Mouse (Mus musculus) intestine, postnatal 0 days (tissue): ENCODE measurements around the gene Rassf7. TPM values are rescaled to one million over a fixed set of nuclear protein-coding genes. Genes with fewer than 3 reads are reported as not detected.
A peak's percentile ranks its signal among the peaks of the same experiment; 100 is the strongest.

Source experiments
- ATAC-seq: fragments of 200-750 bp; cut with Nextera tagmentation; 2 replicates; pipeline ENCODE4 v1.8.0; 2017; ENCODE audit warnings: mild to moderate bottlenecking, moderate TSS enrichment, moderate library complexity
- H3K27ac ChIP-seq: fragments of 300-500 bp; sonication (generic); 2 replicates; pipeline ENCODE4 v1.5.1; 2014; ENCODE audit warnings: mild to moderate bottlenecking, low read depth, low read length, moderate library complexity
- H3K27me3 ChIP-seq: fragments of 300-500 bp; sonication (generic); replicated peaks from 2 replicates; pipeline ENCODE4 v1.6.1; 2014; ENCODE audit warnings: low read length, mixed read lengths; ENCODE audit not compliant: control insufficient read depth, insufficient read depth
- H3K36me3 ChIP-seq: fragments of 300-500 bp; sonication (generic); 2 replicates; pipeline ENCODE4 v1.6.1; 2014; ENCODE audit warnings: mild to moderate bottlenecking, moderate library complexity; ENCODE audit not compliant: control insufficient read depth, insufficient read depth
- H3K4me1 ChIP-seq: fragments of 300-500 bp; sonication (generic); replicated peaks from 2 replicates; pipeline ENCODE4 v1.6.1; 2014; ENCODE audit warnings: antibody characterized with exemption, low read length, mixed read lengths; ENCODE audit not compliant: control insufficient read depth, insufficient read depth
- H3K4me2 ChIP-seq: fragments of 300-500 bp; sonication (generic); replicated peaks from 2 replicates; pipeline ENCODE4 v1.6.1; 2014; ENCODE audit warnings: low read depth, mild to moderate bottlenecking, moderate library complexity
- H3K4me3 ChIP-seq: fragments of 300-500 bp; sonication (generic); 2 replicates; pipeline ENCODE4 v1.5.1; 2014; ENCODE audit warnings: low read depth, low read length
- H3K9ac ChIP-seq: fragments of 300-500 bp; sonication (generic); 2 replicates; pipeline ENCODE4 v1.6.1; 2014; ENCODE audit warnings: mild to moderate bottlenecking, low read depth, low read length
- H3K9me3 ChIP-seq: fragments of 300-500 bp; sonication (generic); 2 replicates; pipeline ENCODE4 v1.6.1; 2016; ENCODE audit warnings: mixed run types; ENCODE audit not compliant: control insufficient read depth
- CTCF ChIP-seq: sonication (generic); IDR thresholded peaks from 2 replicates; pipeline ENCODE4 v1.5.1; 2016; ENCODE audit warnings: low read depth, mild to moderate bottlenecking, control low read depth, antibody characterized with exemption, moderate library complexity
- WGBS: fragments of 180-500 bp; shearing (Covaris S2); extraction: QIAGEN DNeasy Blood & Tissue Kit; methylation state at CpG from one replicate; pipeline ENCODE4 v1.1.7; 2014; 5-methylcytosine and 5-hydroxymethylcytosine counted together
- polyA plus RNA-seq: library from polyadenylated mRNA; unstranded; fragments of >200 nt; fragmentation: Nextera tagmentation; extraction: Ambion mirVana; gene quantifications from 2 replicates; pipeline ENCODE4 v1.2.1, GENCODE M21; 2015

Rassf7 gene
- polyA plus RNA-seq, 1 experiment from 2014 or later = 47.6 TPM

GRCm38 (mm10) chr7:141213605-141214235 lies 1.9 kb upstream of the Rassf7 start, which contains the start of gene Lmntd2:
Gene Lmntd2, minus strand, starts transcription at chr7:141214080.
- 0 out of 2 replicates have a peak within 1 kb of the TSS, but pooled peaks have one; percentile 28 for H3K9ac ChIP-seq
- peak within 1 kb of the TSS; percentile 62 for H3K4me3 ChIP-seq
- ATAC-seq = no peak
- TF ChIP-seq CTCF = no peak
- no peaks in the 10 kb centered on the region for H3K9me3 ChIP-seq
- WGBS = 77% methylated on average over 11 of the region's 11 CpGs
- peak within 1 kb of the TSS; percentile 95 for H3K4me2 ChIP-seq
- no peaks in the 10 kb centered on the region for H3K27me3 ChIP-seq
- H3K4me1 ChIP-seq = peaks cover 18% of the 10 kb centered on the region
- H3K27ac ChIP-seq = peak within 1 kb of the TSS; percentile 90
- H3K36me3 ChIP-seq = peaks cover 12% of the 10 kb centered on the region; the same call in 1 of the 2 replicates

- Histone ChIP-seq H3K27ac (peak overlapping the region; percentile 41; the same call in 1 of the 2 replicates), H3K4me1 (peaks cover 18% of the 10 kb centered on the region), H3K9ac (no peak overlapping the region), H3K27me3 (no peaks in the 10 kb centered on the region), H3K4me2 (peak overlapping the region; percentile 95), H3K4me3 (no peak overlapping the region), H3K9me3 (no peaks in the 10 kb centered on the region), H3K36me3 (peaks cover 12% of the 10 kb centered on the region; the same call in 1 of the 2 replicates)
- no peak for ATAC-seq
- no peak for TF ChIP-seq CTCF
- 56% methylated on average over 3 of the region's 3 CpGs for WGBS
Measured at GRCm38 (mm10) chr7:141214310-141214709, 1.4 kb upstream of the Rassf7 start.

- Histone ChIP-seq H3K9ac (peak overlapping the region; percentile 75), H3K9me3 (no peaks in the 10 kb centered on the region), H3K27ac (peak overlapping the region; percentile 98), H3K4me2 (peak overlapping the region; percentile 95), H3K4me3 (peak overlapping the region; percentile 62), H3K4me1 (peaks cover 27% of the 10 kb centered on the region), H3K27me3 (no peaks in the 10 kb centered on the region), H3K36me3 (peaks cover 12% of the 10 kb centered on the region; the same call in 1 of the 2 replicates)
- no peak for TF ChIP-seq CTCF
- WGBS = under 1% methylated on average over 42 of the region's 42 CpGs
- peak; percentile 79 for ATAC-seq
Measured at GRCm38 (mm10) chr7:141215880-141216733, 447 bp downstream of the Rassf7 start.

- H3K9ac ChIP-seq = no peak overlapping the region
- H3K4me3 ChIP-seq = peak overlapping the region; percentile 62
- peak overlapping the region; percentile 95 for H3K4me2 ChIP-seq
- H3K9me3 ChIP-seq = no peaks in the 10 kb centered on the region
- WGBS = 58% methylated on average over 11 of the region's 11 CpGs
- peaks cover 12% of the 10 kb centered on the region; the same call in 1 of the 2 replicates for H3K36me3 ChIP-seq
- H3K27ac ChIP-seq = peak overlapping the region; percentile 98
- ATAC-seq = no peak
- H3K4me1 ChIP-seq = peaks cover 31% of the 10 kb centered on the region
- no peaks in the 10 kb centered on the region for H3K27me3 ChIP-seq
- no peak for TF ChIP-seq CTCF
Measured at GRCm38 (mm10) chr7:141216894-141217293, 1.2 kb downstream of the Rassf7 start.

GRCm38 (mm10) chr7:141217343-141218013 lies 1.8 kb downstream of the Rassf7 start:
- Histone ChIP-seq H3K9me3 (no peaks in the 10 kb centered on the region), H3K9ac (no peak overlapping the region), H3K27me3 (no peaks in the 10 kb centered on the region), H3K4me1 (peaks cover 29% of the 10 kb centered on the region), H3K36me3 (peaks cover 12% of the 10 kb centered on the region; the same call in 1 of the 2 replicates), H3K27ac (peak overlapping the region; percentile 98; the same call in 1 of the 2 replicates), H3K4me3 (peak overlapping the region; percentile 62), H3K4me2 (peak overlapping the region; percentile 95)
- no peak for TF ChIP-seq CTCF
- no peak for ATAC-seq
- 76% methylated on average over 17 of the region's 17 CpGs for WGBS
